Mouse (Mus musculus) heart, postnatal 36 days (tissue): ENCODE results near the gene Ncoa7. TPM values are rescaled to one million over a fixed set of nuclear protein-coding genes. Genes with fewer than 3 reads are reported as not detected.

Source experiments
- DNase-seq, 2 experiments: peaks; one replicate each; pipeline ENCODE4 v3.0.0; 2021 to 2022
- intact Hi-C: fragments of 180-260 bp; cut with DNase I; formaldehyde crosslinking; loops from one replicate; pipeline ENCODE4 v1.15.1; 2025
- total RNA-seq, 2 experiments: library from RNA; stranded (reverse); gene quantifications; 2 replicates each; pipeline ENCODE4 v1.2.3; 2021

The Ncoa7 gene
- total RNA-seq, 2 experiments from 2014 or later = 4.1 to 4.2 TPM

DNA sequence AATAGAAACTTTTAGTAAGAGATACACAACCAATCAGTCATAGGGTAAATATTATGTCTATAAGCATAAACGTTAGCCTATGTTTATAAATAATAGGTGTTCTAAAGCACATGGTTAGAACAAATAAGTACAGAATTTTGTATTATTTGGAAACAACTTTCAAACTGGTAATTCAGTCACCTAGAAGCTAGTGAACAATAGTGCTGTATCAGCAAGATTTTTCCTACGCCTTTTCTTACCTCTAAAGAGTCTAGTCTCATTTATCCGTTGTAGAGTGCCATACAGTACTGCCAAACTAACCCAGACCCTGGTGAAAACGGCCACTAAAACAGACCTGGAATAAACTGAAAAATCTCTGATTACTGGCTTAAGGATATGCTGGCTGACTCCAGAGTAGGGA lies 190.1 kb downstream of the Ncoa7 start:
- intact Hi-C loops = no loop called here
- DNase-seq = no peak

GRCm38 (mm10) chr10:30609614-30610013 lies 193.5 kb downstream of the Ncoa7 start:
- intact Hi-C loops = no loop called here
- DNase-seq = no peak

- no peak for DNase-seq
- intact Hi-C loops = no loop called here
Observed at GRCm38 (mm10) chr10:30608109-30608508, 195.0 kb downstream of the Ncoa7 start.

- intact Hi-C loops = loop anchor here (1.0 to 5.0 kb wide), 4 partner anchors 18 to 712 kb away; partner anchors contain the start of gene Hddc2
- DNase-seq = peak; percentile 91
Observed at GRCm38 (mm10) chr10:30600542-30600966, 202.6 kb downstream of the Ncoa7 start, which contains the start of gene Trmt11. TSS of gene Trmt11 (minus strand) at chr10:30600749.

GRCm38 (mm10) chr10:30600094-30600534 lies 203.0 kb downstream of the Ncoa7 start:
- intact Hi-C loops = loop anchor here (1.0 to 5.0 kb wide), 4 partner anchors 18 to 712 kb away; partner anchors contain the start of gene Hddc2
- DNase-seq = no peak

DNA sequence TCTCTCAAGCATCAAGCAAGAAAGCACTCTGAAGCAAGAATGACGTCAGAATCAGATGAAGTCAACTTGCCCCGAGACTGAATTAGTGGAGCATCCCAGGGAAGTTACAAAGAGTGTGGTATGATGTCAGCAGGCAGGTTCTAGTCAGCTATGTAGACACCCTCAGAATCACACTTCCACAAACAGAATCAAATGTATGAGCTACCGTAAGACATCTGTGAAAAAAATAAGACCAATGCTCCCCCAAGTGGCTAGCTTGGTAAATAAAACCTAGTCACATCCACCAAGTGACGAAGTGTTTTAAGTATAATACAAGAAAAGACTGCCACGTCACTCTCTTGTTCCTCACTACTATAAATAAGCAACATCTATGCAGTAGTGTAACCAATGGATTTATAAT lies 216.1 kb downstream of the Ncoa7 start:
- no peak for DNase-seq
- intact Hi-C loops = no loop called here

- DNase-seq = no peak
- intact Hi-C loops = no loop called here
Observed at GRCm38 (mm10) chr10:30585691-30586090, 217.4 kb downstream of the Ncoa7 start.

Other genes with a start within 250 kb of the Ncoa7 start
- 1 to 10 TPM; 6.1 to 6.4 TPM for gene Trmt11, start 202.6 kb downstream of the Ncoa7 start, total RNA-seq
- 10 to 100 TPM; 79.6 to 89.7 TPM for gene Hint3, start 173.7 kb downstream of the Ncoa7 start, total RNA-seq
- gene Hey2, start 39.5 kb upstream of the Ncoa7 start, total RNA-seq = 1 to 10 TPM; 6.2 to 6.7 TPM